Mouse (Mus musculus): ENCODE data around the gene Pcbp3.

GRCm38 (mm10) chr10:76733677-76734068 lies 228.0 kb downstream of the Pcbp3 start:
- TF ChIP-seq CTCF (IDR thresholded peaks at IDR 0.05; ENCODE audit: extremely low read depth, insufficient read length, insufficient replicate concordance, low read depth, low read length): no peak
- no peak for TF ChIP-seq POLR2A (IDR thresholded peaks at IDR 0.05; ENCODE audit: low read depth, low read length)
